Mouse (Mus musculus): Measurements from ENCODE around the gene Id3.

DNA sequence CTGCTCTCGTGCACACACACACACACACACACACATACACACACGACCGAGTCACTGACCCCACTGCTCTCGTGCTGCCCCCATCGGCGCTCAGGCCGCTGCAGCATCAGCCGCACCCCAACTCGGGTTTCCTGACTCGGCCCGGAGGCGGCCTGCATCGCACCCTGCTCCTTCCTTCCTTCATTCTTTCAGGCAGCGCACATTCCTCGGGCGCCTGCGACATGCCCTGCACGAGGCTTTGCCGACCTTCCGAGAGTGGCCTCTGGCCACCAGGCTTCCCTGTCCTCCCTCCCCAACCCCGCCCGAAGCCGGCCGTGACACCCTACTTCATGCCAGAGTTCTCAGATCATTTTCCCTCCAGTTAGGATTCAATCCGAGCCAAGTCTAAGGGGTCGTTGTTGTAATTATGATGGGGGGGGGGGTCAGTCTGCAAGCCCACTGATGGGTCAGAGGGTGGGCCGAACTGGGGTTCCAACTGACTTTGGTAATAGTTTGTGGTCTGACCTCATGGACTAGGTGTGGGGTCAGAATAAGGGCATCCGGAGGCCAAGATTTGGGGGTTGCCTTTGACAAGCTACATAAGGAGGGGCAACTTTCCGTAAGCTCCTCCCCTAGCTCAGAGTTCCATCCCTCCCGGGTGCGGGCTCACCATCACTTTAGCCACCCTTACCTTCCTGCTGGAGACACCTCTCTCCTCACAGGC is 5.2 kb downstream of the Id3 start:
- TF ChIP-seq POLR2A (IDR thresholded peaks at IDR 0.05; ENCODE audit: borderline replicate concordance, low read depth, low read length) (no peak), CTCF (IDR thresholded peaks at IDR 0.05; ENCODE audit: low read depth, low read length) (no peak)
